In genomic region chr17:35638475-35639190, GRCm38 (mm10) we compare ENCODE assay signal across 9 mouse cellular contexts. TPM values are rescaled to one million over a fixed set of nuclear protein-coding genes. Genes with fewer than 3 reads are reported as not detected.
DNase-seq lines count a peak whose midpoint lies in the region; ATAC-seq and TF ChIP-seq lines count a peak whose summit lies in the region.
"Had no signal": no experiment of that assay in that cellular context is flagged by ENCODE, and none has a peak within 500 bp of the region (broad histone marks: within the 10 kb centered on the region; RNA-seq: fewer than 3 reads in every experiment).

No protein-coding gene starts in this region.

- no peak overlapping the region for H3K4me3 ChIP-seq in heart, adult 2 months
- H3K4me3 ChIP-seq in intestine, postnatal 0 days (ENCODE audit: low read depth, low read length) = no peak overlapping the region
- H3K4me3 ChIP-seq in liver, adult 2 months (ENCODE audit: insufficient read depth, low read depth, low read length) = no peak overlapping the region

- H3K27ac ChIP-seq in heart, adult 2 months = no peak overlapping the region
- no peak overlapping the region for H3K27ac ChIP-seq in intestine, postnatal 0 days (ENCODE audit: low read depth, low read length)
- H3K27ac ChIP-seq in liver, adult 2 months (replicated peaks; ENCODE audit: insufficient read depth, low read depth, low read length) = no peak overlapping the region

- peak overlapping the region; percentile 24; the same call in 1 of the 2 replicates for H3K4me2 ChIP-seq in intestine, postnatal 0 days (replicated peaks; ENCODE audit: low read depth)

- H3K9ac ChIP-seq in heart, adult 2 months (ENCODE audit: low read depth, low read length) = no peak overlapping the region
- no peak overlapping the region for H3K9ac ChIP-seq in intestine, postnatal 0 days (ENCODE audit: low read depth, low read length)
- H3K9ac ChIP-seq in liver, adult 2 months (ENCODE audit: low read depth, low read length) = no peak overlapping the region

- H3K27me3 ChIP-seq in heart, adult 2 months (ENCODE audit: control insufficient read depth, insufficient read depth, low read length) = no peaks in the 10 kb centered on the region
- H3K27me3 ChIP-seq in intestine, postnatal 0 days (replicated peaks; ENCODE audit: control insufficient read depth, insufficient read depth, low read length) = no peaks in the 10 kb centered on the region
- H3K27me3 ChIP-seq in liver, adult 2 months (ENCODE audit: control insufficient read depth, insufficient read depth, low read length) = peaks cover 3% of the 10 kb centered on the region; the same call in 1 of the 2 replicates

- DNase-seq in cerebellum, postnatal 10 days = peak; percentile 79 to 86
- no peak for DNase-seq in cerebellum, adult 11 months
- peak; percentile 87 for DNase-seq in embryo, embryonic 10.5 days (ENCODE audit: low spot score)
- peak; percentile 53 to 63 for DNase-seq in heart, adult 2 months
- peak; percentile 35 for DNase-seq in liver, adult 2 months (ENCODE audit: extremely low read depth, low read depth, low spot score)
- peak; percentile 86 for DNase-seq in naive thymus-derived CD4-positive, alpha-beta T cell, adult 2 months (ENCODE audit: low read depth)
- peak; percentile 64 to 65 for DNase-seq in thymus, postnatal 10 days (ENCODE audit: low spot score in 2 of 2)

- 17% methylated on average over 14 of the region's 14 CpGs for WGBS in heart, adult 2 months
- WGBS in intestine, postnatal 0 days = 32% methylated on average over 14 of the region's 14 CpGs
- 27% methylated on average over 14 of the region's 14 CpGs for WGBS in liver, adult 2 months

- peak; percentile 70 for ATAC-seq in intestine, postnatal 0 days

- TF ChIP-seq POLR2A in heart, adult 2 months (IDR thresholded peaks at IDR 0.05; ENCODE audit: insufficient read depth, low read depth, low read length) = no peak
- TF ChIP-seq POLR2A in liver, adult 2 months (IDR thresholded peaks at IDR 0.05; ENCODE audit: extremely low read depth, insufficient read depth, low read length) = no peak

- no peaks in the 10 kb centered on the region for H3K9me3 ChIP-seq in intestine, postnatal 0 days (ENCODE audit: control insufficient read depth)

- no peak for TF ChIP-seq CTCF in heart, adult 2 months (IDR thresholded peaks at IDR 0.05)
- TF ChIP-seq CTCF in intestine, postnatal 0 days (IDR thresholded peaks at IDR 0.05; ENCODE audit: low read depth) = no peak
- TF ChIP-seq CTCF in liver, adult 2 months (IDR thresholded peaks at IDR 0.05; ENCODE audit: low read depth, low read length) = no peak

- H3K36me3 ChIP-seq in heart, adult 2 months (ENCODE audit: control insufficient read depth, insufficient read depth, low read length) = no peaks in the 10 kb centered on the region
- H3K36me3 ChIP-seq in intestine, postnatal 0 days (ENCODE audit: control insufficient read depth, insufficient read depth) = no peaks in the 10 kb centered on the region
- no peaks in the 10 kb centered on the region for H3K36me3 ChIP-seq in liver, adult 2 months (ENCODE audit: control insufficient read depth, insufficient read depth, low read length)

- H3K79me2 ChIP-seq in heart, adult 2 months (replicated peaks; ENCODE audit: control insufficient read depth, insufficient read depth, low read length) = no peaks in the 10 kb centered on the region
- H3K79me2 ChIP-seq in liver, adult 2 months (ENCODE audit: control insufficient read depth, insufficient read depth, low read length) = no peaks in the 10 kb centered on the region

- intact Hi-C loops in heart, adult 2 months (cut with DNase I) = no loop called here

- H3K4me1 ChIP-seq in heart, adult 2 months (ENCODE audit: control insufficient read depth, insufficient read depth, low read length) = no peaks in the 10 kb centered on the region
- no peaks in the 10 kb centered on the region for H3K4me1 ChIP-seq in intestine, postnatal 0 days (replicated peaks; ENCODE audit: control insufficient read depth, insufficient read depth, low read length)
- no peaks in the 10 kb centered on the region for H3K4me1 ChIP-seq in liver, adult 2 months (ENCODE audit: control insufficient read depth, insufficient read depth, low read length)

- TF ChIP-seq EP300 in heart, adult 2 months (IDR thresholded peaks at IDR 0.05; ENCODE audit: insufficient read depth, low read depth, low read length) = no peak

RNA-seq across cellular contexts. Expression of gene Mucl3, which starts 4.9 kb away (rescaled TPM):
- total RNA-seq in heart, adult 2 months (2021) = not detected
- not detected in 2 replicates for polyA plus RNA-seq in heart, adult 2 months (2012; rRNA removed)
- 2.8 and 16.7 TPM in 2 replicates for polyA plus RNA-seq in intestine, postnatal 0 days (2015; fragmentation: Nextera tagmentation; extraction: Ambion mirVana)
- not detected in 2 replicates for total RNA-seq in liver, adult 2 months (2014; rRNA removed)
- polyA plus RNA-seq in liver, adult 2 months (2012; rRNA removed) = not detected in 2 replicates

RNA-seq across cellular contexts. Expression of gene Gm9573, which starts 12.2 kb away (rescaled TPM):
- total RNA-seq in heart, adult 2 months (2021) = not detected
- polyA plus RNA-seq in heart, adult 2 months (2012; rRNA removed) = not detected in 2 replicates
- not detected in 2 replicates for polyA plus RNA-seq in intestine, postnatal 0 days (2015; fragmentation: Nextera tagmentation; extraction: Ambion mirVana)
- not detected in 2 replicates for total RNA-seq in liver, adult 2 months (2014; rRNA removed)
- polyA plus RNA-seq in liver, adult 2 months (2012; rRNA removed) = not detected in 2 replicates
- polyA plus RNA-seq: large intestine, adult 2 months had no signal

RNA-seq across cellular contexts. Expression of gene Vars2, which starts 28.8 kb away (rescaled TPM):
- 10 to 100 TPM; 26.6 to 28.3 TPM for total RNA-seq in heart, adult 2 months (2021)
- 19.3 and 20.3 TPM in 2 replicates for polyA plus RNA-seq in heart, adult 2 months (2012; rRNA removed)
- 6.0 and 6.3 TPM in 2 replicates for polyA plus RNA-seq in intestine, postnatal 0 days (2015; fragmentation: Nextera tagmentation; extraction: Ambion mirVana)
- 6.6 and 11.1 TPM in 2 replicates for total RNA-seq in liver, adult 2 months (2014; rRNA removed)
- 22.6 and 29.6 TPM in 2 replicates for polyA plus RNA-seq in liver, adult 2 months (2012; rRNA removed)

RNA-seq across cellular contexts. Expression of gene Gtf2h4, which starts 34.9 kb away (rescaled TPM):
- 10 to 100 TPM; 15.0 to 20.6 TPM for total RNA-seq in heart, adult 2 months (2021)
- 19.2 and 21.0 TPM in 2 replicates for polyA plus RNA-seq in heart, adult 2 months (2012; rRNA removed)
- polyA plus RNA-seq in intestine, postnatal 0 days (2015; fragmentation: Nextera tagmentation; extraction: Ambion mirVana) = 16.9 and 18.1 TPM in 2 replicates
- total RNA-seq in liver, adult 2 months (2014; rRNA removed) = 16.4 and 17.4 TPM in 2 replicates
- polyA plus RNA-seq in liver, adult 2 months (2012; rRNA removed) = 24.8 and 29.8 TPM in 2 replicates

RNA-seq across cellular contexts. Expression of gene Sfta2, which starts 37.3 kb away (rescaled TPM):
- not detected for total RNA-seq in heart, adult 2 months (2021)
- polyA plus RNA-seq in heart, adult 2 months (2012; rRNA removed) = 0.47 TPM in 1 of 2 replicates, not detected in the other
- polyA plus RNA-seq in intestine, postnatal 0 days (2015; fragmentation: Nextera tagmentation; extraction: Ambion mirVana) = 0.99 and 1.0 TPM in 2 replicates
- total RNA-seq in liver, adult 2 months (2014; rRNA removed) = not detected in 2 replicates
- polyA plus RNA-seq in liver, adult 2 months (2012; rRNA removed) = not detected in 2 replicates
- polyA plus RNA-seq: large intestine, adult 2 months had no signal
